Mouse (Mus musculus) embryo, embryonic 9.5 days (tissue): ENCODE data around the gene Nhlrc4.

Experiments used
- DNase-seq: peaks from one replicate; pipeline ENCODE4 v3.0.0-alpha.2; 2017; ENCODE audit errors: extremely low spot score

Gene Nhlrc4

GRCm38 (mm10) chr17:25925348-25925747 lies 19.4 kb downstream of the Nhlrc4 start:
- DNase-seq, result no peak

GRCm38 (mm10) chr17:25922120-25922519 lies 22.6 kb downstream of the Nhlrc4 start:
- DNase-seq, result no peak

- DNase-seq, result peak; percentile 99
Observed at GRCm38 (mm10) chr17:25919786-25920642, 24.7 kb downstream of the Nhlrc4 start.

GRCm38 (mm10) chr17:25919144-25919785 lies 25.5 kb downstream of the Nhlrc4 start, which contains the start of gene Rab40c:
Rab40c (minus strand) TSS chr17:25919727.
- no peak for DNase-seq

- DNase-seq, result no peak
Observed at GRCm38 (mm10) chr17:25918037-25918750, 26.6 kb downstream of the Nhlrc4 start.

GRCm38 (mm10) chr17:25916931-25917647 lies 27.7 kb downstream of the Nhlrc4 start:
- no peak for DNase-seq

GRCm38 (mm10) chr17:25914295-25914694 lies 30.5 kb downstream of the Nhlrc4 start:
- DNase-seq, result no peak

GRCm38 (mm10) chr17:25913877-25914275 lies 30.9 kb downstream of the Nhlrc4 start:
- no peak for DNase-seq

- DNase-seq, result no peak
Observed at GRCm38 (mm10) chr17:25913186-25913876, 31.4 kb downstream of the Nhlrc4 start.

GRCm38 (mm10) chr17:25911816-25912215 lies 32.9 kb downstream of the Nhlrc4 start:
- no peak for DNase-seq

- DNase-seq, result no peak
Observed at GRCm38 (mm10) chr17:25907640-25908039, 37.1 kb downstream of the Nhlrc4 start.

GRCm38 (mm10) chr17:25903061-25903460 lies 41.7 kb downstream of the Nhlrc4 start:
- no peak for DNase-seq

- no peak for DNase-seq
Observed at GRCm38 (mm10) chr17:25900193-25900592, 44.6 kb downstream of the Nhlrc4 start.

- no peak for DNase-seq
Observed at GRCm38 (mm10) chr17:25895891-25896290, 48.9 kb downstream of the Nhlrc4 start.

GRCm38 (mm10) chr17:25895415-25895814 lies 49.3 kb downstream of the Nhlrc4 start:
- no peak for DNase-seq

GRCm38 (mm10) chr17:25893975-25894617 lies 50.7 kb downstream of the Nhlrc4 start:
- peak; percentile 71 for DNase-seq
